Mouse (Mus musculus): ENCODE measurements around the gene Orm1.

Gene Orm1

GRCm38 (mm10) chr4:63355877-63356665 lies 11.7 kb downstream of the Orm1 start, which contains the start of gene Orm3:
Gene Orm3 (plus strand): TSS chr4:63356162.
- DNase-seq (ENCODE audit: low read depth, low spot score) = no peak

- no peak for DNase-seq (ENCODE audit: low read depth, low spot score)
Observed at GRCm38 (mm10) chr4:63356981-63357570, 12.7 kb downstream of the Orm1 start.

- DNase-seq (ENCODE audit: low read depth, low spot score) = no peak
Observed at GRCm38 (mm10) chr4:63359861-63360260, 15.5 kb downstream of the Orm1 start.

- DNase-seq (ENCODE audit: low read depth, low spot score) = no peak
Observed at GRCm38 (mm10) chr4:63362150-63362549, 17.8 kb downstream of the Orm1 start, which contains the start of gene Orm2. Gene Orm2 (plus strand): TSS chr4:63362449.

- peak; percentile 76 for DNase-seq (ENCODE audit: low read depth, low spot score)
Observed at GRCm38 (mm10) chr4:63368577-63368976, 24.2 kb downstream of the Orm1 start.

- DNase-seq (ENCODE audit: low read depth, low spot score) = no peak
Observed at GRCm38 (mm10) chr4:63370897-63371296, 26.5 kb downstream of the Orm1 start.

- DNase-seq (ENCODE audit: low read depth, low spot score) = no peak
Observed at GRCm38 (mm10) chr4:63371890-63372289, 27.5 kb downstream of the Orm1 start.

- DNase-seq (ENCODE audit: low read depth, low spot score) = no peak
Observed at GRCm38 (mm10) chr4:63373404-63373803, 29.0 kb downstream of the Orm1 start.

GRCm38 (mm10) chr4:63374331-63374730 lies 30.0 kb downstream of the Orm1 start:
- DNase-seq (ENCODE audit: low read depth, low spot score) = no peak

GRCm38 (mm10) chr4:63375367-63375766 lies 31.0 kb downstream of the Orm1 start:
- no peak for DNase-seq (ENCODE audit: low read depth, low spot score)

GRCm38 (mm10) chr4:63377483-63377882 lies 33.1 kb downstream of the Orm1 start:
- DNase-seq (ENCODE audit: low read depth, low spot score) = no peak

- no peak for DNase-seq (ENCODE audit: low read depth, low spot score)
Observed at GRCm38 (mm10) chr4:63382676-63383369, 38.5 kb downstream of the Orm1 start.

- DNase-seq (ENCODE audit: low read depth, low spot score) = no peak
Observed at GRCm38 (mm10) chr4:63383474-63383873, 39.1 kb downstream of the Orm1 start.

GRCm38 (mm10) chr4:63384262-63384661 lies 39.9 kb downstream of the Orm1 start:
- no peak for DNase-seq (ENCODE audit: low read depth, low spot score)

- no peak for DNase-seq (ENCODE audit: low read depth, low spot score)
Observed at GRCm38 (mm10) chr4:63385253-63385652, 40.9 kb downstream of the Orm1 start.

GRCm38 (mm10) chr4:63385784-63386183 lies 41.4 kb downstream of the Orm1 start:
- DNase-seq (ENCODE audit: low read depth, low spot score) = no peak

GRCm38 (mm10) chr4:63388029-63388428 lies 43.7 kb downstream of the Orm1 start:
- DNase-seq (ENCODE audit: low read depth, low spot score) = no peak

- DNase-seq (ENCODE audit: low read depth, low spot score) = peak; percentile 93
Observed at GRCm38 (mm10) chr4:63389121-63389886, 44.9 kb downstream of the Orm1 start.

GRCm38 (mm10) chr4:63389887-63390528 lies 45.6 kb downstream of the Orm1 start:
- no peak for DNase-seq (ENCODE audit: low read depth, low spot score)

- DNase-seq (ENCODE audit: low read depth, low spot score) = no peak
Observed at GRCm38 (mm10) chr4:63391322-63391721, 47.0 kb downstream of the Orm1 start.

Data from retina, postnatal 7 days (tissue).